Mouse (Mus musculus) bone marrow, adult 2 months (tissue): Measurements from ENCODE around the gene Nampt.

ENCODE experiments used
- CTCF ChIP-seq: fragments of 200-500 bp; IDR thresholded peaks from 2 replicates; pipeline ENCODE4 v1.5.1; 2011; ENCODE audit warnings: low read length, control low read depth; ENCODE audit not compliant: control insufficient read depth, insufficient read depth
- POLR2A ChIP-seq: fragments of 200-500 bp; IDR thresholded peaks from 2 replicates; pipeline ENCODE4 v1.6.1; 2011; ENCODE audit warnings: low read depth, mild to moderate bottlenecking, control low read depth, low read length, borderline replicate concordance; ENCODE audit not compliant: control insufficient read depth

DNA sequence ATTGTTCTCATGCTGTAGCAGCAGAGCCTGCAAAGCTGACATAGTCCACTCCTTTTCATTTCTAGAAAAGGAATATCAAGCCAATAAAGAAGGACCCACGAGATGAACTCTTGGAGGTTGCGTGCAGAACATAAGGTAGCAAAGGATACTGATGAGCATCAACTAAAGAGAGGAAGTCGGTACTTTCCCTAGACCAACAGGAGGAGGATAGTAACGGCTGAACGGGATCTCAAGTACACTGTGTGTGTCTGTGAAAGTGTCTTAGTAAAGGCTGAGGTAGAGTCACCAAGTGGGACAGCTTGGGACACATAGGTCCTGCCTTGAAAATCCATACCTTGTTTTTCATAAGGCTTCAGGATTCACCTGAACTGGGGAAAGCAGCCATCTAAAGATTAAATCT, 34.4 kb downstream of the Nampt start:
- TF ChIP-seq CTCF: no peak
- TF ChIP-seq POLR2A: no peak
